Mouse (Mus musculus) embryonic stem cell, embryonic (primary cell): Measurements from ENCODE around the gene Galc.

Experiments
- CTCF ChIA-PET, 4 experiments: fragments of 300-600 bp in 2 of 4; fragments of 350-600 bp in 2 of 4; sonication (Branson Sonifier 250); formaldehyde crosslinking; loops; one replicate each; lab custom pipeline; 2022; ENCODE audit warnings: inconsistent platforms in 2 of 4; lab: Charles Lee
- POLR2A ChIA-PET, 4 experiments: fragments of 300-600 bp in 2 of 4; fragments of 350-600 bp in 2 of 4; sonication (Branson Sonifier 250); formaldehyde crosslinking; loops; one replicate each; lab custom pipeline; 2022; ENCODE audit warnings: antibody characterized with exemption in 4 of 4, inconsistent platforms in 1 of 4; lab: Charles Lee

Gene Galc

DNA sequence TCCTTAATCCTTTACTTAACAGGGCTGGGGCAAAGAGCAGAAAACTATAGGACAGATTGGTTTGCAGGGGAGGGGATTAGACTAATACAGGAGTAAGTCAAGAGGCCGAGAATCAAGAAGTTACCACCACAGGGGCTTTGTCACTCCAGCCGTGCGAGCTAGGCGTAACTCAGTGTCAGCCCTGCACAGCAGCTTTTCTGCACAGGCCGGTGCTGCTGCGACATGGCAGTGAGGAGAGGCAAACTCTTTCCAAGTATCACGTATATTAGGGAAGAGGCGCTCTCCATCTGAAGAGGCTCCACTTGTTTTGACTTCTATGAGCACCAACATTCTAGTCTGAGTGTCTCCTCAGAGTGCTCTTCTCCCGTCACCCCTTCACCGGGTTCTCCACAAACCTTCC lies 51.2 kb downstream of the Galc start:
- POLR2A ChIA-PET = no interaction called here

DNA sequence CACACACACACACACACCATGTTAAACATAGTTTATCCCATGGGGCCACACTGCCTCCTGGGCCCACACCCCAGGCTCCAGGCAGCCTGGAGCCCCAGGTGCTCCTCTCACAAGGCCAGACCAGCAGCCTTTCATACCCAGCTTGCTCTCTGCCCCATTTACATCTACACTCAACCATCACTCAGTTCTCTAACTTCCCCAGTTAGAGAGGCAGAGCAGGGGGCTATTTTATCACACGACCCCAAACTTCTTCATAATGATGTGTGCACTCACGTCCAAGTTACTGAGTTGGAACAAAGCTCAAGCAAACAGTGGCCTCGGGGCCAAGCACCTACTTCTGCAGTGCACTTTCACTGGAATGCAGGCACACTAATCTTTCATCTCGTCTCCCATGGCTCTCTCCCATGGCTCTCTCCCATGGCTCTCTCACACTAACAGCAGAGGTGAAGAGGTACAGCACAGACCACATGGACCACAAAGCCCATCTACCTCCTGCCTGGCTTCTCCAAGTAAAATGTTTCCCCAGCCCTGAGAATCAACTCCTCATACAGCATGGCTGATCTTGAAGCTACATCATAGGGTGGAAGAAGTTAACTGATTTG lies 53.7 kb downstream of the Galc start:
- ChIA-PET POLR2A (no interaction called here), CTCF (interaction anchor here in 2 of 4 experiments (0.5 kb wide), 2 partner anchors 20 to 946 kb away, joined by 3 to 6 read pairs; no protein-coding TSS in a partner anchor)

More for the DNA sequence above, 51.2 kb downstream of the Galc start:
- CTCF ChIA-PET = interaction anchor here in 1 of 4 experiments (0.5 kb wide), 1 partner anchor 63 kb away, joined by 3 read pairs; no protein-coding TSS in a partner anchor

DNA sequence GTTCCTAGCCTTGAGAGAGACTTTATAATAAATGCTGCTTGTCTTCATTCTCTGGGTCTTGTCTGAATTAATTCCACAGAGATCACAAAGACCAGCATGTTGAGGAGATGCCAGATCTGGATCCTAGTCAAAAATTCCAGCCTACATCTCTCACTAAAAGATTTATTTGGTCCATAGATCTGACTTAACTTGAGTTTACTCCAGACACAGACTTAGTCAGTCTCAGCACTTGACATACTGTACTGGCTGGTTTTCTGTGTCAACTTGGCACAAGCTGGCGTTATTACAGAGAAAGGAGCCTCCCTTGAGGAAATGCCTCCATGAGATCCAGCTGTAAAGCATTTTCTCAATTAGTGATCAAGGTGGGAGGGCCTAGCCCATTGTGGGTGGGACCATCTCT lies 61.9 kb downstream of the Galc start:
- POLR2A ChIA-PET = no interaction called here
- CTCF ChIA-PET = no interaction called here

DNA sequence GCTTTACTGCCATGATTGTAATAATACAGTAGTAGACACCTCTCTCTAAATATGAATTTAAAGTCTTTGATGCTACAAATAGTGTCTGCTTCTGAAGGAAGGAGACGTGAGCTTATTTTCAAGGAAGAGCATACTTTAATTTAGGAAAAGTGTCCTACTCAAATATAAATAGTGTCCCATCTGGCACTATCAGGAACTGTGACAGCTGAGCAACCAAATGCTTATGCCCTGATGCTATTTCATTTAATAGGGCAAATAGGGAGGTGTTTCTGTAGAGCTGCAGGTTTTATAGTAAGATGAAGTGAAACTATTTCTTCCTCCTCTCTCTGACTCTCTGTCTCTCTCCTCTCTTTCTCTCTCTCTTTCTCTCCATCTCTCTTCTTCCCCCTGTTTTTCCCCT lies 69.1 kb downstream of the Galc start:
- ChIA-PET CTCF (interaction anchor here in 1 of 4 experiments (1.6 kb wide), 1 partner anchor 9 kb away, joined by 3 read pairs; no protein-coding TSS in a partner anchor), POLR2A (interaction anchor here in 1 of 4 experiments (0.7 kb wide), 1 partner anchor 134 kb away, joined by 4 read pairs; no protein-coding TSS in a partner anchor)

DNA sequence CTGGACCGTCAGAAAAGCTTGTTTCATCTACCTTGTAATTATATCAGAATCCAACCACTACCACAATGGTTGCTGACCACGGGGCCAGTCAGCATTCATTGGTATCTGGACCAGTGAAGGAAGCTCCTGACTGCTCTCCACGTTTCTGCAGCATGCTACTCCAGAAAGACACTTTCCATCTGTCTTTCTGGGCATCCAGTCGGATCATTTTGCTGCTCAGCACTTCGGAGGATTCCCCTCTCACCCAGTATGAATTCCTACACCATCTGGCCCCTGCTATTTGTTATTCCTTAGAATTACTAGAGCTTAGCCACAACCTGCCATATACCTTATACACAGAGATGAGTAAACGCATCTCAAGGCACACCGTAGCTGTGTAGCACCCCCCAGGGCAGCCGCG lies 70.2 kb downstream of the Galc start:
- CTCF ChIA-PET = no interaction called here
- POLR2A ChIA-PET = no interaction called here

GRCm38 (mm10) chr12:98187186-98187899 lies 71.9 kb downstream of the Galc start:
- POLR2A ChIA-PET = no interaction called here
- CTCF ChIA-PET = no interaction called here

GRCm38 (mm10) chr12:98181729-98182128 lies 77.5 kb downstream of the Galc start:
- POLR2A ChIA-PET = interaction anchor here in 1 of 4 experiments (1.5 kb wide), 1 partner anchor 14 kb away, joined by 4 read pairs; no protein-coding TSS in a partner anchor
- CTCF ChIA-PET = interaction anchor here (0.8 to 1.6 kb wide), 10 partner anchors 9 to 309 kb away, joined by 3 to 10 read pairs (median 3); no protein-coding TSS in a partner anchor

GRCm38 (mm10) chr12:98180807-98181206 lies 78.5 kb downstream of the Galc start:
- POLR2A ChIA-PET = no interaction called here
- CTCF ChIA-PET = interaction anchor here (0.6 to 1.6 kb wide), 9 partner anchors 20 to 308 kb away, joined by 3 to 10 read pairs (median 4); no protein-coding TSS in a partner anchor

DNA sequence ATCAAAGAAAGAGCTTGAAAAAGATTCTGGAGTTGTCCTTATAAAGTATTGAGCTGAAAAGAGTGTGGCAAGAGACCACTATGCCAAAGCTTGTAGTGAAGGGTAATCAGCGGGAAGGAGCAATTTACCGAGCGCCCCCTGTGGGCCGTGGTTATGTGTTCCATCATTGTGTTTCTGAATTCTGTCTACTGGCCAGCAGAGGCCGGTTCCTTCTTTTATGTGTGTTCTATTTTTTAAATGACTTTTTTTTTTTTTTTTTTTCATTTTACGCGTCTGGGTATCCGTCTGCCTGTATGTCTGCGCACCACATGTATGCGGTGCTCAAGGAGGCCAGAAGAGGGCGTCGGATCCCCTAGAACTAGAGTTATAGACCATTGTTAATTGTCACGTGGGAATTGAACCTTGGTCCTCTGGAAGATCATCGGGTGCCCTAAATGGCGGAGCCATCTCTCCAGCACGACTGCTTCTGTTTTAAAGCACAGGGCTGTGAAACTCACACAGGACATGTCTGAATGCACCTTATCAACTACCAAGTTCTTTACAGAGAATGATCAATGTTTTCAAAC lies 78.9 kb downstream of the Galc start:
- POLR2A ChIA-PET = interaction anchor here in 3 of 4 experiments (0.7 kb wide), 4 partner anchors 20 to 1147 kb away, joined by 3 to 6 read pairs (median 4); no protein-coding TSS in a partner anchor
- CTCF ChIA-PET = interaction anchor here (0.6 to 1.0 kb wide), 15 partner anchors 9 to 1159 kb away, joined by 3 to 11 read pairs (median 4); no protein-coding TSS in a partner anchor

DNA sequence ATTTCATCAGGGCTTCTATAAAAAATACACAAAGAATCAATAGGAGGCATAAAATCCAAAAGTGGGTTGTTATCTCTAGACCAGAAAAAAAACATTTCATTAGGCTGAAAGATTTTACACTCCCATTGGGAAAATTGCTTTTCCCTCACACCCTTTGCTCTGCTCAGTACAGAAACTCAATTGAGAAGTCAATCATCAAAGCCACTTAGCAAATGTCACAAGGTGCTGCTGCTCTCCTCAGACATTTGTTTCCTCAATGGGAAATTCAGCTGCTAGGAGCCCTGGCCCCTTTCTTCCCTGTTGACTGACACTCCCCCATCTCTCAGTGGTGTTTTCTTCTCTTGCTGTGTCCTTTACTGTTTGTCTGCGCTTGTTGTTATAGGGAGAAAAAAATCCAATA lies 79.8 kb downstream of the Galc start:
- POLR2A ChIA-PET = interaction anchor here in 1 of 4 experiments (0.7 kb wide), 2 partner anchors 401 to 1146 kb away, joined by 3 to 4 read pairs; no protein-coding TSS in a partner anchor
- CTCF ChIA-PET = interaction anchor here in 3 of 4 experiments (0.6 to 1.0 kb wide), 9 partner anchors 8 to 539 kb away, joined by 3 to 10 read pairs (median 4); no protein-coding TSS in a partner anchor

- CTCF ChIA-PET = no interaction called here
- POLR2A ChIA-PET = no interaction called here
These were observed 82.6 kb downstream of the Galc start for GRCm38 (mm10) chr12:98176632-98177031.

GRCm38 (mm10) chr12:98161901-98162300 lies 97.4 kb downstream of the Galc start:
- CTCF ChIA-PET = interaction anchor here in 2 of 4 experiments (0.5 to 0.6 kb wide), 2 partner anchors 18 kb away, joined by 3 to 4 read pairs; no protein-coding TSS in a partner anchor
- POLR2A ChIA-PET = no interaction called here

DNA sequence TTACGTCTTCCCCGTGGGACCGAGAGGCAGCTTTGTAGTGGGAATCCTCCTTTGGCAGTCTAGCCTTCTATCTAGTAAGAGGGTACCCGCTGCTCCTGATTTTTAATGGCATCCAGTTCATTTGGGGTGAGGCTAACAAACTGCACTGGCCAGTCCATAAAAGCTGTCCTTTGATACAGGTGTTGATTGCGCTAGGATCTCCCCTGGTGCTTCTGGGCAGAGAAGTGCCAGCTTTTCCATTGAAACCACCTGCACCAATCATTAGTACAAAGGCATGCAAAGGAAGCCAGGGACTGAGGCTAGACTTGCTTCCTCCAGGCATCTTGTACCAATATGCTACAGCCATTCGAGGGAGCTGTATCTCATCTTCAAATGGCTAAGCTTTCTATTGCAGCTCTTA lies 98.4 kb downstream of the Galc start:
- CTCF ChIA-PET = interaction anchor here in 1 of 4 experiments (0.8 kb wide), 1 partner anchor 21 kb away, joined by 3 read pairs; no protein-coding TSS in a partner anchor

More for the DNA sequence above, 98.4 kb downstream of the Galc start:
- POLR2A ChIA-PET = no interaction called here
